Mouse (Mus musculus) lung, postnatal 0 days (tissue): ENCODE results near the gene Sec14l3.

ENCODE experiments used
- CTCF ChIP-seq: IDR thresholded peaks from 2 replicates; pipeline ENCODE4 v1.5.1; 2016; ENCODE audit warnings: antibody characterized with exemption, mild to moderate bottlenecking
- EP300 ChIP-seq: IDR thresholded peaks from 2 replicates; pipeline ENCODE4 v1.6.1; 2016; ENCODE audit warnings: antibody characterized with exemption, mild to moderate bottlenecking, control low read depth

DNA sequence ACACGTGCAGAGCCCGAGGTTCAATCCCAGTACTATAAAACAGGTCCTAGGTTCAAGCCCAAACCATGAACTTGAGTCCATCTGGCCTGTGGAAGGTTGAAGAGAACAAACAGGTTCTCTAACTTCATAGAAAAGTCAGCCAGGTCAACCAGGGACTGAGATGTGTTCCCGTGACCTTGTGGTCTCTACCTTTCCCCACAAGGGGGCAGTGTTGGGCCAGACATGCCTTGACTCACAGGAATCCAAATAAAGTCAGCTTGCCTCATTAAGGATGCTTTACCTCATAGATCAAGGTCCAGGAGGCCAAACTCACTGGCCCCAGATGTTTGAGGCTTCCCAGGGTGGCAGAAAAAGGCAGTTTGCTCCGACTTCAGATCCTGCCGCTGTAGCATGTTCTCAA lies 11.1 kb upstream of the Sec14l3 start:
- TF ChIP-seq CTCF (peak; percentile 92), EP300 (no peak)
